Mouse (Mus musculus) limb, embryonic 12.5 days (tissue): ENCODE data around the gene Mdk. TPM values are rescaled to one million over a fixed set of nuclear protein-coding genes. Genes with fewer than 3 reads are reported as not detected.

ENCODE experiments used
- ATAC-seq: fragments of 200-750 bp; cut with Nextera tagmentation; 2 replicates; pipeline ENCODE4 v1.8.0; 2017; ENCODE audit warnings: low read depth, moderate TSS enrichment; ENCODE audit not compliant: insufficient number of reproducible peaks, insufficient read depth, low FRiP score, low TSS enrichment
- H3K27ac ChIP-seq: fragments of 300-500 bp; sonication (generic); 2 replicates; pipeline ENCODE4 v1.5.1; 2016; ENCODE audit warnings: mild to moderate bottlenecking, moderate library complexity
- H3K27me3 ChIP-seq: fragments of 300-500 bp; sonication (generic); 2 replicates; pipeline ENCODE4 v1.6.1; 2016; ENCODE audit warnings: mild to moderate bottlenecking, moderate library complexity
- H3K36me3 ChIP-seq: fragments of 300-500 bp; sonication (generic); 2 replicates; pipeline ENCODE4 v1.6.1; 2016; ENCODE audit warnings: mild to moderate bottlenecking, moderate library complexity
- H3K4me1 ChIP-seq: fragments of 300-500 bp; sonication (generic); replicated peaks from 2 replicates; pipeline ENCODE4 v1.6.1; 2016
- H3K4me2 ChIP-seq: fragments of 300-500 bp; sonication (generic); 2 replicates; pipeline ENCODE4 v1.6.1; 2016; ENCODE audit warnings: mild to moderate bottlenecking, moderate library complexity
- H3K4me3 ChIP-seq: fragments of 300-500 bp; sonication (generic); replicated peaks from 2 replicates; pipeline ENCODE4 v1.5.1; 2016; ENCODE audit warnings: mild to moderate bottlenecking
- H3K9ac ChIP-seq: fragments of 300-500 bp; sonication (generic); replicated peaks from 2 replicates; pipeline ENCODE4 v1.6.1; 2016; ENCODE audit warnings: mild to moderate bottlenecking, moderate library complexity
- H3K9me3 ChIP-seq: fragments of 300-500 bp; sonication (generic); 2 replicates; pipeline ENCODE4 v1.6.1; 2016; ENCODE audit warnings: mild to moderate bottlenecking, moderate library complexity
- WGBS: fragments of 180-500 bp; shearing (Covaris S2); methylation state at CpG from one replicate; pipeline ENCODE4 v1.1.7; 2016; 5-methylcytosine and 5-hydroxymethylcytosine counted together
- polyA plus RNA-seq: library from polyadenylated mRNA; unstranded; fragments of >200 nt; fragmentation: Nextera tagmentation; extraction: Ambion mirVana; gene quantifications from 2 replicates; pipeline ENCODE4 v1.2.1, GENCODE M21; 2016

The Mdk gene
- polyA plus RNA-seq, 1 experiment from 2014 or later, result 2,291 TPM

- no peak overlapping the region for H3K27ac ChIP-seq
- 83% methylated on average over 5 of the region's 5 CpGs for WGBS
- no peak for ATAC-seq
- peaks cover 38% of the 10 kb centered on the region for H3K4me1 ChIP-seq
- no peaks in the 10 kb centered on the region for H3K9me3 ChIP-seq
- no peak overlapping the region for H3K9ac ChIP-seq
- peaks cover 10% of the 10 kb centered on the region for H3K27me3 ChIP-seq
- H3K4me3 ChIP-seq, result no peak overlapping the region
- no peaks in the 10 kb centered on the region for H3K36me3 ChIP-seq
- H3K4me2 ChIP-seq, result no peak overlapping the region
Measured at GRCm38 (mm10) chr2:91966367-91966766, 34.3 kb upstream of the Mdk start.

GRCm38 (mm10) chr2:91965417-91965816, 33.3 kb upstream of the Mdk start:
- Histone ChIP-seq H3K4me3 (peak overlapping the region; percentile 25), H3K4me2 (peak overlapping the region; percentile 92), H3K9me3 (no peaks in the 10 kb centered on the region), H3K9ac (no peak overlapping the region; the same call in 1 of the 2 replicates), H3K27ac (peak overlapping the region; percentile 53), H3K36me3 (no peaks in the 10 kb centered on the region), H3K27me3 (peaks cover 4% of the 10 kb centered on the region), H3K4me1 (peaks cover 36% of the 10 kb centered on the region)
- no peak for ATAC-seq
- WGBS, result 9% methylated on average over 20 of the region's 20 CpGs

GRCm38 (mm10) chr2:91964610-91965204, 32.6 kb upstream of the Mdk start:
- Histone ChIP-seq H3K4me3 (peak overlapping the region; percentile 25), H3K9me3 (no peaks in the 10 kb centered on the region), H3K27me3 (peaks cover 4% of the 10 kb centered on the region; the same call in 1 of the 2 replicates), H3K4me2 (peak overlapping the region; percentile 92), H3K4me1 (peaks cover 36% of the 10 kb centered on the region), H3K36me3 (no peaks in the 10 kb centered on the region), H3K27ac (peak overlapping the region; percentile 76; the same call in 1 of the 2 replicates), H3K9ac (no peak overlapping the region)
- WGBS, result 68% methylated on average over 3 of the region's 3 CpGs
- no peak for ATAC-seq

- Histone ChIP-seq H3K27ac (peak overlapping the region; percentile 76), H3K4me2 (peak overlapping the region; percentile 92), H3K27me3 (peaks cover 4% of the 10 kb centered on the region; the same call in 1 of the 2 replicates), H3K36me3 (no peaks in the 10 kb centered on the region), H3K4me3 (peak overlapping the region; percentile 88), H3K9me3 (no peaks in the 10 kb centered on the region), H3K9ac (peak overlapping the region; percentile 89), H3K4me1 (peaks cover 38% of the 10 kb centered on the region)
- WGBS, result 2% methylated on average over 30 of the region's 57 CpGs
- peak; percentile 93 for ATAC-seq
Measured at GRCm38 (mm10) chr2:91963443-91963932, 31.4 kb upstream of the Mdk start.

GRCm38 (mm10) chr2:91962864-91963401, 30.8 kb upstream of the Mdk start:
- peaks cover 4% of the 10 kb centered on the region; the same call in 1 of the 2 replicates for H3K27me3 ChIP-seq
- peak overlapping the region; percentile 88 for H3K4me3 ChIP-seq
- no peaks in the 10 kb centered on the region for H3K36me3 ChIP-seq
- peaks cover 34% of the 10 kb centered on the region for H3K4me1 ChIP-seq
- under 1% methylated on average over 39 of the region's 39 CpGs for WGBS
- no peaks in the 10 kb centered on the region for H3K9me3 ChIP-seq
- H3K9ac ChIP-seq, result peak overlapping the region; percentile 89
- ATAC-seq, result 0 out of 2 replicates have a peak, but pooled peaks have one; percentile 11
- peak overlapping the region; percentile 76 for H3K27ac ChIP-seq
- H3K4me2 ChIP-seq, result peak overlapping the region; percentile 92

- no peak for ATAC-seq
- Histone ChIP-seq H3K4me3 (peak overlapping the region; percentile 88), H3K27ac (no peak overlapping the region), H3K9me3 (no peaks in the 10 kb centered on the region), H3K9ac (peak overlapping the region; percentile 89), H3K4me1 (peaks cover 39% of the 10 kb centered on the region), H3K36me3 (no peaks in the 10 kb centered on the region), H3K4me2 (peak overlapping the region; percentile 92), H3K27me3 (peaks cover 4% of the 10 kb centered on the region; the same call in 1 of the 2 replicates)
- WGBS, result 48% methylated on average over 4 of the region's 4 CpGs
Measured at GRCm38 (mm10) chr2:91961901-91962761, 30.0 kb upstream of the Mdk start.

GRCm38 (mm10) chr2:91960459-91960858, 28.4 kb upstream of the Mdk start:
- no peaks in the 10 kb centered on the region for H3K9me3 ChIP-seq
- no peak overlapping the region for H3K4me3 ChIP-seq
- peaks cover 41% of the 10 kb centered on the region for H3K4me1 ChIP-seq
- H3K27me3 ChIP-seq, result no peaks in the 10 kb centered on the region
- no peak overlapping the region for H3K4me2 ChIP-seq
- no peak for ATAC-seq
- no peak overlapping the region for H3K9ac ChIP-seq
- H3K27ac ChIP-seq, result no peak overlapping the region
- H3K36me3 ChIP-seq, result no peaks in the 10 kb centered on the region; the same call in 1 of the 2 replicates
- WGBS, result 90% methylated on average over 5 of the region's 5 CpGs

GRCm38 (mm10) chr2:91959544-91960410, 27.7 kb upstream of the Mdk start:
- Histone ChIP-seq H3K4me3 (no peak overlapping the region), H3K27me3 (no peaks in the 10 kb centered on the region), H3K9me3 (no peaks in the 10 kb centered on the region), H3K9ac (no peak overlapping the region), H3K4me2 (no peak overlapping the region), H3K4me1 (peaks cover 38% of the 10 kb centered on the region), H3K27ac (no peak overlapping the region), H3K36me3 (no peaks in the 10 kb centered on the region; the same call in 1 of the 2 replicates)
- no peak for ATAC-seq
- WGBS, result 81% methylated on average over 11 of the region's 11 CpGs

GRCm38 (mm10) chr2:91958701-91959457, 26.8 kb upstream of the Mdk start:
- ATAC-seq, result no peak
- H3K36me3 ChIP-seq, result peaks cover 1% of the 10 kb centered on the region; the same call in 1 of the 2 replicates
- H3K27me3 ChIP-seq, result no peaks in the 10 kb centered on the region
- H3K9ac ChIP-seq, result no peak overlapping the region
- no peaks in the 10 kb centered on the region for H3K9me3 ChIP-seq
- no peak overlapping the region for H3K4me3 ChIP-seq
- H3K4me1 ChIP-seq, result peaks cover 39% of the 10 kb centered on the region
- WGBS, result 46% methylated on average over 10 of the region's 10 CpGs
- no peak overlapping the region for H3K27ac ChIP-seq
- no peak overlapping the region for H3K4me2 ChIP-seq

GRCm38 (mm10) chr2:91958049-91958448, 26.0 kb upstream of the Mdk start:
- 88% methylated on average over 8 of the region's 8 CpGs for WGBS
- H3K4me1 ChIP-seq, result peaks cover 43% of the 10 kb centered on the region
- no peak for ATAC-seq
- peaks cover 5% of the 10 kb centered on the region; the same call in 1 of the 2 replicates for H3K36me3 ChIP-seq
- no peak overlapping the region for H3K9ac ChIP-seq
- H3K4me3 ChIP-seq, result no peak overlapping the region
- no peaks in the 10 kb centered on the region for H3K9me3 ChIP-seq
- H3K4me2 ChIP-seq, result no peak overlapping the region
- H3K27ac ChIP-seq, result no peak overlapping the region
- no peaks in the 10 kb centered on the region for H3K27me3 ChIP-seq
